Mouse (Mus musculus): ENCODE measurements at regions not wholly inside any gene's neighbourhood (a gene's known extent, or its start where the extent isn't known, plus 50 kb on each side); places are given as distances from the start of the nearest gene placed in this dataset.

DNA sequence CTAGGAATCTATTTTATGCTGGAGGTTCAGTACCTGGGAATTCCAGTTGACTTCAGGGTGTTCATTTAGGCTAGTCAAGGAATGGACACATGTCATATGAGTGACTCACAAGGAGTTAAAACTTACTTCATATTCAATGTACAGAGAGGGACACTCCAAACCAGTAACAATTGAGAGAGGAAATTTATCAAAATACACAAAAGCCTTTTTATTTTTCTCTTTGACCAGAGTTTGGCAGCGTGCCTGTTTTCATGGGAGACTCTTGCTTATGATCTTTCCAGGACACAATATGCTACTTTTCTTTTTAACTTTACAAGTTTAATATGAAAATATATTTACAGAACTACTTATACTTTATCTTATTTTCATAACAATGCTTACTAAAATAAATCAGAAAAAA is 415.5 kb downstream of the Tmem161b start:
- Histone ChIP-seq H3K79me2 (ENCODE audit: control insufficient read depth, insufficient read depth, low read length) (no peaks in the 10 kb centered on the region), H3K27ac (replicated peaks; ENCODE audit: insufficient read depth, low read depth, low read length) (no peak overlapping the region), H3K36me3 (ENCODE audit: control insufficient read depth, insufficient read depth, low read length) (no peaks in the 10 kb centered on the region), H3K4me3 (ENCODE audit: insufficient read depth, low read depth, low read length) (no peak overlapping the region), H3K4me1 (ENCODE audit: control insufficient read depth, insufficient read depth, low read length) (no peaks in the 10 kb centered on the region), H3K9ac (ENCODE audit: low read depth, low read length) (no peak overlapping the region), H3K27me3 (ENCODE audit: control insufficient read depth, insufficient read depth, low read length) (no peaks in the 10 kb centered on the region)
- DNase-seq (ENCODE audit: extremely low read depth, low read depth, low spot score) = no peak
- 76% methylated on average over 1 of the region's 1 CpGs for WGBS
- TF ChIP-seq CTCF (IDR thresholded peaks at IDR 0.05; ENCODE audit: low read depth, low read length) (no peak), POLR2A (IDR thresholded peaks at IDR 0.05; ENCODE audit: extremely low read depth, insufficient read depth, low read length) (no peak)

DNA sequence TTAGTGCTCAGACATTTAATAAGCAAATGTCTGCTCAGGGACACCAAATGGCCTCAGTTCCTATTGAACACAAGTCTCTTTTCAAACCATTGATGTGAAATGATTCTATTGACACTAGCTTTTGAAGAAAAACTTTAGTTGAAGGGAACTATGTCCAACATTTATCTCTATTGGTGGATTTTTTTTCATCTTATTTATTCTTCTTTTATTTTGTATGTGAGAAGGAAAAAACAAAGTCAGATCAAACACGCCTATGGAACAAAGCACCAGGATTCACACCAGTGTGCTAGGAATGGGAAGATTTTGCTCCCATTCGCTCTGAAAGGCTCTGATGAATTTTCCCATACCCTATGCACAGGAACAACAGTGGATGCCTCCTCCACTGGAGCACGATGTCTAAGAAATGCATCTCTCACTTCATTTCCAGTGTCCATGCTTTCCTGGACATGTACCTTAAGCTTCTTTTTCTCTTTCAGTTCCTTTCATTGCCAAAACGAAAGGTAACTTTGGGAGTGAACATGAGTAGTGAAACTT is 416.4 kb downstream of the Tmem161b start:
- Histone ChIP-seq H3K27ac (replicated peaks; ENCODE audit: insufficient read depth, low read depth, low read length) (no peak overlapping the region), H3K4me3 (ENCODE audit: insufficient read depth, low read depth, low read length) (no peak overlapping the region), H3K9ac (ENCODE audit: low read depth, low read length) (no peak overlapping the region), H3K79me2 (ENCODE audit: control insufficient read depth, insufficient read depth, low read length) (no peaks in the 10 kb centered on the region), H3K36me3 (ENCODE audit: control insufficient read depth, insufficient read depth, low read length) (no peaks in the 10 kb centered on the region), H3K4me1 (ENCODE audit: control insufficient read depth, insufficient read depth, low read length) (no peaks in the 10 kb centered on the region), H3K27me3 (ENCODE audit: control insufficient read depth, insufficient read depth, low read length) (no peaks in the 10 kb centered on the region)
- TF ChIP-seq POLR2A (IDR thresholded peaks at IDR 0.05; ENCODE audit: extremely low read depth, insufficient read depth, low read length) = no peak
- 61% methylated on average over 4 of the region's 4 CpGs for WGBS
- DNase-seq (ENCODE audit: extremely low read depth, low read depth, low spot score) = no peak

GRCm38 (mm10) chr13:84639087-84640022 is 417.3 kb downstream of the Tmem161b start:
- Histone ChIP-seq H3K9ac (ENCODE audit: low read depth, low read length) (no peak overlapping the region), H3K79me2 (ENCODE audit: control insufficient read depth, insufficient read depth, low read length) (no peaks in the 10 kb centered on the region), H3K36me3 (ENCODE audit: control insufficient read depth, insufficient read depth, low read length) (no peaks in the 10 kb centered on the region), H3K4me1 (ENCODE audit: control insufficient read depth, insufficient read depth, low read length) (no peaks in the 10 kb centered on the region), H3K27ac (replicated peaks; ENCODE audit: insufficient read depth, low read depth, low read length) (no peak overlapping the region), H3K27me3 (ENCODE audit: control insufficient read depth, insufficient read depth, low read length) (no peaks in the 10 kb centered on the region), H3K4me3 (ENCODE audit: insufficient read depth, low read depth, low read length) (no peak overlapping the region)
- 56% methylated on average over 6 of the region's 6 CpGs for WGBS
- TF ChIP-seq POLR2A (IDR thresholded peaks at IDR 0.05; ENCODE audit: extremely low read depth, insufficient read depth, low read length) (no peak), CTCF (IDR thresholded peaks at IDR 0.05; ENCODE audit: low read depth, low read length) (no peak)
- no peak for DNase-seq (ENCODE audit: extremely low read depth, low read depth, low spot score)

DNA sequence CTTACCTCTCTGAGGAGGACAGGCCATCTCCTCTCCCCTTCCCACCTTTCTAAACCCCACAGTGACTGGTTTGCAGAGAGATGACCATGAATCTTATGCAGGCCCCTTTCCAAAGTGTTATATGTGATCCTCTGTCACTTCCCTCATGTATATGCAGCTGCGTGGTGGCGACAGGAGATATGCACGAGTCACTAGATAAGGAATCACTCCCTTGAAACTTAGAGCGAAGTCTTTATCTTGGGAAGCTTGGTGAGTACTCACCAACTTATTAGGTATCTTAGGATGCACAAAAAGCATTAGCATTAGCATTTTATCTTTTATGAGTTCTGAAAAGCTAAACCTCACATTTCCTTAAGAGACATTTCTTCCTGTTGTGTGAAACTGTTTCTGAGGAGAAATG is 421.9 kb downstream of the Tmem161b start:
- no peak for DNase-seq (ENCODE audit: extremely low read depth, low read depth, low spot score)
- no peaks in the 10 kb centered on the region for H3K4me1 ChIP-seq (ENCODE audit: control insufficient read depth, insufficient read depth, low read length)
- 77% methylated on average over 4 of the region's 4 CpGs for WGBS
- no peak overlapping the region for H3K4me3 ChIP-seq (ENCODE audit: insufficient read depth, low read depth, low read length)
- no peak overlapping the region for H3K9ac ChIP-seq (ENCODE audit: low read depth, low read length)
- TF ChIP-seq POLR2A (IDR thresholded peaks at IDR 0.05; ENCODE audit: extremely low read depth, insufficient read depth, low read length) (no peak), CTCF (IDR thresholded peaks at IDR 0.05; ENCODE audit: low read depth, low read length) (no peak)
- no peaks in the 10 kb centered on the region for H3K27me3 ChIP-seq (ENCODE audit: control insufficient read depth, insufficient read depth, low read length)
- H3K36me3 ChIP-seq (ENCODE audit: control insufficient read depth, insufficient read depth, low read length) = no peaks in the 10 kb centered on the region
- no peak overlapping the region for H3K27ac ChIP-seq (replicated peaks; ENCODE audit: insufficient read depth, low read depth, low read length)
- no peaks in the 10 kb centered on the region for H3K79me2 ChIP-seq (ENCODE audit: control insufficient read depth, insufficient read depth, low read length)

DNA sequence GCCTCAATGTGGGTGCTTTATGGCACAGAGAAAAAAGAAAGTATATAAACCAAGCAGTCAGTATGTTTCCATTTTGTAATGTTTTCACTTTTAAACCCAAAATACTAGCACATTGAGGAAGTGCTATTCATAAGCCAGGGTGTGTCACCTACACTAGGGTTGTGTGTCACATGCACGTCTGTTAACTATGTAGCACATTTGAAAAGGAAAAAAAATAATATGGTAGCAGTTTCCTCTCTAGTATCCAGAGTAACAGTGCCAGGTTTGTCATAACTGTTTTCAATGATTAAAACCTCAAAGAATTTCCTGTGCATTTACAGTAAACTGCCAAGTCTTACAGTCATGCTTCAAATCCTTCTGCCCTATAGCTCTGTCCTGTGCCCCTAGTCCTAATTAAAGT is 424.8 kb downstream of the Tmem161b start:
- H3K4me3 ChIP-seq (ENCODE audit: insufficient read depth, low read depth, low read length) = no peak overlapping the region
- no peak for DNase-seq (ENCODE audit: extremely low read depth, low read depth, low spot score)
- no peaks in the 10 kb centered on the region for H3K27me3 ChIP-seq (ENCODE audit: control insufficient read depth, insufficient read depth, low read length)
- H3K36me3 ChIP-seq (ENCODE audit: control insufficient read depth, insufficient read depth, low read length) = no peaks in the 10 kb centered on the region
- TF ChIP-seq POLR2A (IDR thresholded peaks at IDR 0.05; ENCODE audit: extremely low read depth, insufficient read depth, low read length) = no peak
- no peak for TF ChIP-seq CTCF (IDR thresholded peaks at IDR 0.05; ENCODE audit: low read depth, low read length)
- WGBS = 53% methylated on average over 1 of the region's 1 CpGs
- H3K27ac ChIP-seq (replicated peaks; ENCODE audit: insufficient read depth, low read depth, low read length) = no peak overlapping the region
- H3K9ac ChIP-seq (ENCODE audit: low read depth, low read length) = no peak overlapping the region
- no peaks in the 10 kb centered on the region for H3K4me1 ChIP-seq (ENCODE audit: control insufficient read depth, insufficient read depth, low read length)
- no peaks in the 10 kb centered on the region for H3K79me2 ChIP-seq (ENCODE audit: control insufficient read depth, insufficient read depth, low read length)

GRCm38 (mm10) chr13:84648056-84648455 is 426.0 kb downstream of the Tmem161b start:
- WGBS = 61% methylated on average over 1 of the region's 1 CpGs
- H3K27me3 ChIP-seq (ENCODE audit: control insufficient read depth, insufficient read depth, low read length) = no peaks in the 10 kb centered on the region
- no peak overlapping the region for H3K4me3 ChIP-seq (ENCODE audit: insufficient read depth, low read depth, low read length)
- no peaks in the 10 kb centered on the region for H3K4me1 ChIP-seq (ENCODE audit: control insufficient read depth, insufficient read depth, low read length)
- H3K36me3 ChIP-seq (ENCODE audit: control insufficient read depth, insufficient read depth, low read length) = no peaks in the 10 kb centered on the region
- DNase-seq (ENCODE audit: extremely low read depth, low read depth, low spot score) = no peak
- H3K79me2 ChIP-seq (ENCODE audit: control insufficient read depth, insufficient read depth, low read length) = no peaks in the 10 kb centered on the region
- H3K27ac ChIP-seq (replicated peaks; ENCODE audit: insufficient read depth, low read depth, low read length) = no peak overlapping the region
- TF ChIP-seq CTCF (IDR thresholded peaks at IDR 0.05; ENCODE audit: low read depth, low read length) (no peak), POLR2A (IDR thresholded peaks at IDR 0.05; ENCODE audit: extremely low read depth, insufficient read depth, low read length) (no peak)
- no peak overlapping the region for H3K9ac ChIP-seq (ENCODE audit: low read depth, low read length)

Data from liver, adult 2 months (tissue).